Mouse (Mus musculus) spleen, postnatal 10 days (tissue): ENCODE measurements around the gene Npy1r.

ENCODE experiments used
- DNase-seq, 2 experiments: peaks; one replicate each; pipeline ENCODE4 v3.0.0; 2021 to 2022; ENCODE audit warnings: low spot score in 2 of 2

Npy1r gene

GRCm38 (mm10) chr8:66696970-66697843 lies at the start of gene Npy1r:
Npy1r (plus strand) TSS chr8:66697192.
- DNase-seq = no peak

GRCm38 (mm10) chr8:66681261-66681660 lies 15.7 kb upstream of the Npy1r start:
- DNase-seq = no peak

- no peak for DNase-seq
These were observed 9.3 kb upstream of the Npy1r start, which contains the start of gene Npy5r for GRCm38 (mm10) chr8:66687511-66688329. Npy5r (minus strand) TSS chr8:66688128.

GRCm38 (mm10) chr8:66688395-66688794 lies 8.6 kb upstream of the Npy1r start:
- no peak for DNase-seq

- DNase-seq = no peak
These were observed 8.2 kb upstream of the Npy1r start for GRCm38 (mm10) chr8:66688799-66689198.

GRCm38 (mm10) chr8:66690402-66690801 lies 6.6 kb upstream of the Npy1r start:
- no peak for DNase-seq

- DNase-seq = no peak
These were observed 1.0 kb downstream of the Npy1r start for GRCm38 (mm10) chr8:66698011-66698410.

- DNase-seq = no peak
These were observed 1.8 kb downstream of the Npy1r start for GRCm38 (mm10) chr8:66698782-66699181.

GRCm38 (mm10) chr8:66714324-66714975 lies 17.5 kb downstream of the Npy1r start:
- no peak for DNase-seq

GRCm38 (mm10) chr8:66722835-66723234 lies 25.8 kb downstream of the Npy1r start:
- DNase-seq = no peak

- DNase-seq = no peak
These were observed 32.5 kb downstream of the Npy1r start for GRCm38 (mm10) chr8:66729446-66729845.

- no peak for DNase-seq
These were observed 35.0 kb downstream of the Npy1r start for GRCm38 (mm10) chr8:66731957-66732356.

GRCm38 (mm10) chr8:66742359-66742758 lies 45.4 kb downstream of the Npy1r start:
- DNase-seq = no peak

- no peak for DNase-seq
These were observed 48.6 kb downstream of the Npy1r start for GRCm38 (mm10) chr8:66745612-66746011.

- DNase-seq = no peak
These were observed 54.6 kb downstream of the Npy1r start for GRCm38 (mm10) chr8:66751621-66752020.

- DNase-seq = no peak
These were observed 59.2 kb downstream of the Npy1r start for GRCm38 (mm10) chr8:66756161-66756560.
